Mouse (Mus musculus) hindbrain, embryonic 14.5 days (tissue): ENCODE data around the gene Stk25. TPM values are rescaled to one million over a fixed set of nuclear protein-coding genes. Genes with fewer than 3 reads are reported as not detected.

ENCODE experiments used
- ATAC-seq: fragments of 200-750 bp; cut with Nextera tagmentation; 2 replicates; pipeline ENCODE4 v1.8.0; 2017; ENCODE audit warnings: moderate number of reproducible peaks, mild to moderate bottlenecking, moderate TSS enrichment, moderate library complexity; ENCODE audit not compliant: low FRiP score
- DNase-seq: peaks from one replicate; pipeline ENCODE4 v3.0.0-alpha.2; 2015; ENCODE audit warnings: low spot score
- H3K27ac ChIP-seq: fragments of 300-500 bp; sonication (generic); 2 replicates; pipeline ENCODE4 v1.5.1; 2014; ENCODE audit warnings: mild to moderate bottlenecking, moderate library complexity
- H3K27me3 ChIP-seq: fragments of 300-500 bp; sonication (generic); 2 replicates; pipeline ENCODE4 v1.6.1; 2014; ENCODE audit warnings: mild to moderate bottlenecking, low read length, mixed read lengths; ENCODE audit not compliant: control insufficient read depth, insufficient read depth
- H3K36me3 ChIP-seq: fragments of 300-500 bp; sonication (generic); replicated peaks from 2 replicates; pipeline ENCODE4 v1.6.1; 2014; ENCODE audit not compliant: control insufficient read depth, insufficient read depth
- H3K4me1 ChIP-seq: fragments of 300-500 bp; sonication (generic); replicated peaks from 2 replicates; pipeline ENCODE4 v1.6.1; 2014; ENCODE audit warnings: antibody characterized with exemption, low read length, mixed read lengths; ENCODE audit not compliant: control insufficient read depth, insufficient read depth
- H3K4me2 ChIP-seq: fragments of 300-500 bp; sonication (generic); replicated peaks from 2 replicates; pipeline ENCODE4 v1.6.1; 2014; ENCODE audit warnings: mild to moderate bottlenecking, moderate library complexity
- H3K4me3 ChIP-seq: fragments of 300-500 bp; sonication (generic); replicated peaks from 2 replicates; pipeline ENCODE4 v1.5.1; 2014; ENCODE audit warnings: mild to moderate bottlenecking, low read length
- H3K9ac ChIP-seq: fragments of 300-500 bp; sonication (generic); 2 replicates; pipeline ENCODE4 v1.6.1; 2014
- H3K9me3 ChIP-seq: fragments of 300-500 bp; sonication (generic); 2 replicates; pipeline ENCODE4 v1.6.1; 2016; ENCODE audit warnings: low read length; ENCODE audit not compliant: control insufficient read depth
- WGBS: fragments of 180-500 bp; shearing (Covaris S2); extraction: QIAGEN DNeasy Blood & Tissue Kit; methylation state at CpG from one replicate; pipeline ENCODE4 v1.1.7; 2014; 5-methylcytosine and 5-hydroxymethylcytosine counted together
- polyA plus RNA-seq: library from polyadenylated mRNA; unstranded; fragments of >200 nt; fragmentation: Nextera tagmentation; extraction: Ambion mirVana; gene quantifications from 2 replicates; pipeline ENCODE4 v1.2.1, GENCODE M21; 2014

The Stk25 gene
- polyA plus RNA-seq, 1 experiment from 2014 or later: 354 TPM

DNA sequence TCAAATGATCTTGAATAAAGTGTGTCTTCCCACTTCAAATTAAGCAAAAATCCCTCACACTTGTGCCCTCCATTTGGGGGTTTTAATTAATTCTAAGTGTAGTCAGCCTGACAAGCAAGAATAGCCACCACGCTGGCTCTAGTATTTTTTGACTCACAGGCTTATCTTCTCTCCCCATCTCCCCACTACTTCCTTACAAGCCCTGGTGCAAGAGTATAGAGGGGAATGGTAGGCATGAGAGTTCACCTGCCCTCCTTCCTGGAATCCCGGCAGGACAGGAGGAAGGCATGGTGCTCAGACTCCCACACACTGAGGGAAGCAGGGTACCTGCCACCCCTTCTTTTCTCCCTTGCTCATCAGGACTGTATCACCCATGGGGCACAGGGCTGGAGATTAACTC, 4.2 kb downstream of the Stk25 start:
- DNase-seq (no peak), ATAC-seq (no peak)
- no peak overlapping the region for H3K9ac ChIP-seq
- H3K9me3 ChIP-seq: peaks cover 3% of the 10 kb centered on the region; the same call in 1 of the 2 replicates
- H3K4me2 ChIP-seq: no peak overlapping the region
- WGBS: 63% methylated on average over 2 of the region's 2 CpGs
- H3K27me3 ChIP-seq: no peaks in the 10 kb centered on the region
- no peaks in the 10 kb centered on the region for H3K4me1 ChIP-seq
- no peak overlapping the region for H3K4me3 ChIP-seq
- no peak overlapping the region for H3K27ac ChIP-seq
- H3K36me3 ChIP-seq: no peaks in the 10 kb centered on the region

DNA sequence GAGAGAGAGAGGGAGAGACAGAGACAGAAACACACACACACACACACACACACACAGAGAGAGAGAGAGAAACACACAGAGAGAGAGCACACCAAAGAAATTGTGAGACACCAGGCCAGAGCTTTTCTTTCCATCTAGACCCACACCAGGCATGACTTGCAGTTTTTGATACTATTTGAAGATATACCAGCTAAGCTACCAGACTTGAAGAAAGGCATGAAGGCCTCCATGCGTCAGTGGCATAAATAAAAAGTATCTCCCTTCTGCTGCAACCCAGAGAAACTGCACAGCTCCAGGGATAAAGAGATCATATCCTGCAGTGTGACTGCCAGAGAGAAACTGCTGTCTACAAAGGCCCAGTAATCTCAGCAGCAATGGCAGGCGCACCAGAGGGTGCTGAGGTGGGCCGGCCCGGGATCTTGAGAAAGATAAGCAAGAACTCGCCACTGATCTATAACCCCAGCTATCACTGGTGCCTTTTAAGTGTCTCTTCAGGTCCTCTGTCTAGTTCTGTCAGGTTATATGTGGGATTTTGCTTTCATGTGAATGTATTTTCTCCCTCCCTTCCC, 8.8 kb downstream of the Stk25 start:
- no peaks in the 10 kb centered on the region for H3K27me3 ChIP-seq
- peaks cover 3% of the 10 kb centered on the region; the same call in 1 of the 2 replicates for H3K9me3 ChIP-seq
- no peak overlapping the region for H3K27ac ChIP-seq
- H3K36me3 ChIP-seq: no peaks in the 10 kb centered on the region
- H3K4me3 ChIP-seq: no peak overlapping the region
- no peak overlapping the region for H3K9ac ChIP-seq
- WGBS: 89% methylated on average over 5 of the region's 5 CpGs
- DNase-seq: no peak
- ATAC-seq: no peak
- H3K4me1 ChIP-seq: no peaks in the 10 kb centered on the region
- H3K4me2 ChIP-seq: no peak overlapping the region

DNA sequence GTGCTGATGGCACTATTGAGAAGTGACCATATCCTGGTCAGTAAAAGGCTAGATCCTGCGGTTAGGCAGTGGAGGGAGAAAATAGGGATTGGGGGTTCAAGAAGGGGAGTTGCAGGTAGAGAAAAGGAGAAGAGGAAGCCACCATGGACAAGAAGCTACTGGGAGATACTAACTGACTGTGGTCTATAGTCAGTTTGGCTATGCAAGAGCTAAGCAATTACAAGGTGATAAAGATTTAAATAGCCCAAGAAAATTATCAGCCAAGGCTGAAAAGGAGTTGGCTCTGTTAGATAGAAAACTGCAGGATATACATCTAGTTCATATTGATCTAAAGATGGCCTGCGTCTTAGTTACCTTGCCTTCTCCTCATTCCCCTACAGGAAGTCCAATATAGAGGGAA, 15.8 kb downstream of the Stk25 start:
- no peaks in the 10 kb centered on the region for H3K36me3 ChIP-seq
- H3K4me3 ChIP-seq: no peak overlapping the region
- WGBS: 93% methylated on average over 2 of the region's 2 CpGs
- no peak for ATAC-seq
- H3K27ac ChIP-seq: no peak overlapping the region
- no peaks in the 10 kb centered on the region for H3K4me1 ChIP-seq
- H3K27me3 ChIP-seq: no peaks in the 10 kb centered on the region
- no peak overlapping the region for H3K9ac ChIP-seq
- DNase-seq: no peak
- no peaks in the 10 kb centered on the region for H3K9me3 ChIP-seq
- H3K4me2 ChIP-seq: no peak overlapping the region

DNA sequence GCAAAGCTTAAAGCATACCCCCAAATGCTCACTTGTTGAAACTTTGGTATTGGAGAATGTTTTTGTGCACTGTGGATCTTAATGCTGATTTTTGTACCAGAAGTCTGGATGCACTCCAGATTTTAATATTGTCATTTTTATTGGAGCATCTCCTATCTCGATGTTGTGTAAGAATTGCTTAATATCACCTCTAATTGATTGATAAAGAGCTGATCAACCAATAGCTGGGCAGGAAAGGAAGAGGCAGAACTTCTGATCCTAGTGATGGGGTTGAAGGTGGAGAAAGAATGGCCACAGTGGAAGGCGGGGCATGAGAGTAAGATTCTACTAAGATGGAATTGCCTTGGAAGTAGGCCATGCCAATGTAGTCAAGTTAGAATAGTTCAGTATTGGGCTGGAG, 16.5 kb downstream of the Stk25 start:
- DNase-seq: no peak
- no peaks in the 10 kb centered on the region for H3K27me3 ChIP-seq
- H3K27ac ChIP-seq: no peak overlapping the region
- no peaks in the 10 kb centered on the region for H3K4me1 ChIP-seq
- H3K36me3 ChIP-seq: no peaks in the 10 kb centered on the region
- no peaks in the 10 kb centered on the region for H3K9me3 ChIP-seq
- H3K4me2 ChIP-seq: no peak overlapping the region
- 93% methylated on average over 2 of the region's 2 CpGs for WGBS
- H3K4me3 ChIP-seq: no peak overlapping the region
- H3K9ac ChIP-seq: no peak overlapping the region
- ATAC-seq: no peak

DNA sequence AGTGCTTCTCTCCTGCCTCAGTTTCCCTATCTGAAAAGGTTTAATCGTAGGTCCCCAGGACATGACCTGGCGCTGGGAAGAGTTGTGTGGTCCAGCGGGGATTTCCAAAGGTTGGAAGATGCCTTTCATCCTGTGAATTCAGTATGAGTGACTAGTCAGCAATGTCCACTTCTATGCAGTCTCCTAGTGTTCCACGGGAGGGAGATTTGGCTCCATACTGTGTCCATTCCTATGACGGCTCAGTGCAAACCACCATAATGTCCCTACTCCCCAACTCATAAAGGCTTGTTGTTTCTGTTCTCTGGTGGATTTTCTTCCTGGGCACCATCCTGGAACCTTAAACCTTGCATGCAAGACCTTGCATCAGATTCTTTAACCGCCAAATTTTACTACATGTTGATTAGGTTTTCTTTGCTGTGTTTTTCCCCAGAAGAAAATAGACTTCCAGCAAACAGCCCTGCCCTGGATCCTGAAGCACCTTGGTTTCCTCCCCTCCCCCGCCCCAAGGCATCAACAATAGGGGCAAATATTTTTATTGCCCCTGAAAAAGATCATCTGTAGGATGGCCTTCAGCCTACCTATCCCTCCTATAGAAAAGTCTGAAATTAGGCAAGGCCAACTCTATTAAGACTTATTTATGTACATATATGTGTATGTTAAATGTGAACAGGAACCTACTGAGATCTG, 22.1 kb downstream of the Stk25 start:
- H3K4me1 ChIP-seq: peaks cover 15% of the 10 kb centered on the region
- H3K9ac ChIP-seq: peak overlapping the region; percentile 55
- ATAC-seq (peak; percentile 7; the same call in 1 of the 2 replicates), DNase-seq (peak; percentile 59)
- 29% methylated on average over 7 of the region's 7 CpGs for WGBS
- H3K4me2 ChIP-seq: peak overlapping the region; percentile 65
- H3K9me3 ChIP-seq: no peaks in the 10 kb centered on the region
- H3K27ac ChIP-seq: peak overlapping the region; percentile 84
- peak overlapping the region; percentile 99 for H3K4me3 ChIP-seq
- H3K27me3 ChIP-seq: no peaks in the 10 kb centered on the region
- peaks cover 7% of the 10 kb centered on the region; the same call in 1 of the 2 replicates for H3K36me3 ChIP-seq

DNA sequence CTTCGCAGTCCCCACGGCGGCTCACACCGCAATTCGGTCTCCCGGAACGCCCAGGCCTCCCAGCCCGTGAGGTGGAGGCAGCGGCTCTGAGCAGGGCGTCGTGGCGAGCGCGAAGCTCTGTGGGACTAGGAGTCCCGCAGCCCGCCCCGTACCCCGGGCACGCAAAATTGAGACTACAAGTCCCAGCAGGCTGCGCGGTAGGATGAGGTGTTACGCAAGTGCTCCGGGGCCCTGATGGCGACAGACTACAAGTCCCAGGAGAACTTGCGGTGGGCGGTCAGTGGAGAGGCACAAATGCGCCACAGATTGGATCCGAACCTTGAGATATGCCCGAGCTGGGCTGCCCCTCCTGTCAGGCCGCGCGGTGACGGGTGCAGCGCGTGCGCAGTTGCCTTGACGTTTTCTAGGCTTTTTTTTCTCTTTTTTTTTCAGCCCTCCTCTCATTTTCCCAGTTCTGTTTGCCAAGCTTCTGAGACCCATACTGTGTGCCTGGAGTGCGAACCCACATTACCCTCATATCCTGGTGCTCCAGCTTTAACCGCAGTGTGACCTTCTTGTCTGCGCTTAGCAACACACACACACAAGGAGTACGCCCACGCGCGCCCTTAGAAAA, 22.8 kb downstream of the Stk25 start:
- Histone ChIP-seq H3K4me1 (peaks cover 15% of the 10 kb centered on the region), H3K27ac (peak overlapping the region; percentile 90), H3K9me3 (no peaks in the 10 kb centered on the region), H3K4me3 (peak overlapping the region; percentile 99), H3K27me3 (no peaks in the 10 kb centered on the region), H3K4me2 (peak overlapping the region; percentile 86), H3K36me3 (peaks cover 12% of the 10 kb centered on the region; the same call in 1 of the 2 replicates), H3K9ac (peak overlapping the region; percentile 96)
- under 1% methylated on average over 44 of the region's 44 CpGs for WGBS
- DNase-seq (peak; percentile 98), ATAC-seq (peak; percentile 99)

DNA sequence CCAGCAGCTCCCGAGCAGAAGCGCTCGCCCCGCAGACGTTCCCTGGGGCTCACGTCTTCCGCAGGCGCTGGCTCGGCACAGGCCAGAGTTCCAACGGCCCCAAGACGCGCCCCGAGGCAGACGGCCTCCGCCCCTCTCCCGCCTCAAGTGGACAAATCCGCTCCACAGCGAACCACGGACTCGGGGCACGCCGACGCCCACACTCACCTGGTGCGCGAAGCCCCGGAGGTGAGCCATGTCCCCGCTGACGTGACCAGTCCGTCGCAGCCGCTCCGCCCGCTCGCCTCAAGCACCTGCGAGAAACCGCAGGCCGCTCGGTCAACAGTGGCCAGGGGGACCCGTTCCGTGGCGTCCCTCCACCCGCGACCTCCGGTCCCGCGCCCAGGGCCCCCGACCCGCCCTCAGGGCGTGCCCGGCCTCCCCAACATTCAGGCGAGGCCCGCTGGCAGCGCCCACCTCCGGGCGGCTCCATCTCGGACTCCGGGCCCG, 23.3 kb downstream of the Stk25 start:
- H3K9ac ChIP-seq: peak overlapping the region; percentile 96
- H3K36me3 ChIP-seq: peaks cover 13% of the 10 kb centered on the region; the same call in 1 of the 2 replicates
- ATAC-seq (no peak; the same call in 1 of the 2 replicates), DNase-seq (no peak)
- H3K4me1 ChIP-seq: peaks cover 15% of the 10 kb centered on the region
- WGBS: under 1% methylated on average over 53 of the region's 58 CpGs
- no peaks in the 10 kb centered on the region for H3K27me3 ChIP-seq
- no peaks in the 10 kb centered on the region for H3K9me3 ChIP-seq
- H3K4me2 ChIP-seq: peak overlapping the region; percentile 86
- peak overlapping the region; percentile 90 for H3K27ac ChIP-seq
- peak overlapping the region; percentile 99 for H3K4me3 ChIP-seq

DNA sequence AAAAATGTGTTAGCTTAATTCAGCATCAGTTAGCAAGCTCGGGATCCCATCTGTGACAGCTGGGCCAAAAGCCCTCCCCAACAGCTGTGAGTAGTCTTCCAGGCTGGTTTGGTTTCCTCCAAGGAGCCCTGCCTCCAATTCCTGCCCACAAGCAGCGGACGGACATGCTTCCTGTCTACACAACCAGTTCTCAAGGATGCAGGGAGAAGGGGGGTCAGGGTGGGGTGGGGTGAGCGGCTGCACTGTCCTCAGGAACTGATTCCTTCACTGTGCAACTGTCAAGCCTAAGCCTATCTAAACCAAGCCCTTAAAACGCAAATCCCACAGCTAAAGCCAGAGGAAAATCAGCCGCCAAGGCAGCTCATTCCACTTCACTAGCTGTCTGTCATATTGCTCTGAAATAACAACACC, 24.0 kb downstream of the Stk25 start:
- DNase-seq (no peak), ATAC-seq (no peak)
- no peaks in the 10 kb centered on the region for H3K9me3 ChIP-seq
- H3K27ac ChIP-seq: peak overlapping the region; percentile 90
- H3K9ac ChIP-seq: peak overlapping the region; percentile 96
- peaks cover 15% of the 10 kb centered on the region for H3K4me1 ChIP-seq
- peaks cover 17% of the 10 kb centered on the region; the same call in 1 of the 2 replicates for H3K36me3 ChIP-seq
- H3K4me2 ChIP-seq: peak overlapping the region; percentile 86
- H3K27me3 ChIP-seq: no peaks in the 10 kb centered on the region
- 4% methylated on average over 6 of the region's 6 CpGs for WGBS
- peak overlapping the region; percentile 99 for H3K4me3 ChIP-seq

DNA sequence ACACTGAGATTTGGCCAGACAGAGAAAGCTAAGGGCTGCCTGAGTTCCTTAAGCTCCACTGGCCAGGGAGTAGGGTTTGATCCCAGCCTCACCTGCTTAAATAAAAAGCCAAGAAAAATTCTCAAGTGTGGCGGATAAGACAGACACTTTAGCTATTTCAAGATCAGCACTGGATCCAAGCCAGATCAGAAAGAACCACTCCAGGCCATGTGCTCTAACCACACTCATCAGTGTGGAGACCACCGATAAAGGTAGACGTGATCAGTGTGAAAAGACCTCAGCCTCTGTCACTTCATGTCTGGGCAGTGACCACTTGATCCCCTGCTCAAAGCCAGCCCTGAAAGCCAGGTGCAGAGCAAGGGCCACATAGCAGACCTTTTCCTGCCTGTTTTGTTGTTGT, 25.7 kb downstream of the Stk25 start:
- Histone ChIP-seq H3K9ac (no peak overlapping the region), H3K9me3 (no peaks in the 10 kb centered on the region), H3K27me3 (no peaks in the 10 kb centered on the region), H3K4me1 (peaks cover 15% of the 10 kb centered on the region), H3K4me3 (no peak overlapping the region), H3K36me3 (peaks cover 34% of the 10 kb centered on the region), H3K4me2 (no peak overlapping the region), H3K27ac (no peak overlapping the region)
- DNase-seq (no peak), ATAC-seq (no peak)
- WGBS: 98% methylated on average over 3 of the region's 3 CpGs
